In genomic region chr19:4729186-4729585, GRCm38 (mm10) we compare ENCODE assay signal across 19 mouse cellular contexts. TPM values are rescaled to one million over a fixed set of nuclear protein-coding genes. Genes with fewer than 3 reads are reported as not detected.
"Had no signal": no experiment of that assay in that cellular context is flagged by ENCODE, and none has a peak within 500 bp of the region (broad histone marks: within the 10 kb centered on the region; RNA-seq: fewer than 3 reads in every experiment).

No protein-coding gene starts in this region.

- H3K4me1 ChIP-seq: neural tube, embryonic 12.5 days; neural tube, embryonic 13.5 days; neural tube, embryonic 15.5 days; stomach, embryonic 15.5 days had no signal

- DNase-seq: retina, postnatal 1 day; right cerebral cortex, adult 18-20 months; right cerebral cortex, postnatal 14 days; right cerebral cortex, postnatal 25 days; right cerebral cortex, postnatal 4 days; spleen, adult 18-20 months; thymus, adult 18-20 months; thymus, adult 2 months; thymus, postnatal 14 days; thymus, postnatal 25 days; thymus, postnatal 36 days; thymus, postnatal 4 days had no signal

- H3K4me2 ChIP-seq: neural tube, embryonic 12.5 days; neural tube, embryonic 13.5 days; neural tube, embryonic 15.5 days; stomach, embryonic 15.5 days had no signal

- H3K27me3 ChIP-seq: neural tube, embryonic 12.5 days; neural tube, embryonic 13.5 days; neural tube, embryonic 15.5 days; stomach, embryonic 15.5 days had no signal

- H3K9me3 ChIP-seq: neural tube, embryonic 12.5 days; neural tube, embryonic 13.5 days; neural tube, embryonic 15.5 days; stomach, embryonic 15.5 days had no signal

- H3K9ac ChIP-seq: neural tube, embryonic 12.5 days; neural tube, embryonic 13.5 days; neural tube, embryonic 15.5 days; stomach, embryonic 15.5 days had no signal

- H3K36me3 ChIP-seq: stomach, embryonic 15.5 days had no signal

- H3K27ac ChIP-seq: neural tube, embryonic 12.5 days; neural tube, embryonic 13.5 days; neural tube, embryonic 15.5 days; stomach, embryonic 15.5 days; stomach, postnatal 0 days had no signal

- H3K4me3 ChIP-seq: neural tube, embryonic 12.5 days; neural tube, embryonic 13.5 days; neural tube, embryonic 15.5 days; stomach, embryonic 15.5 days had no signal

RNA-seq across cellular contexts. Expression of gene Sptbn2, which starts 18.2 kb away (rescaled TPM):
- total RNA-seq: neutrophil, adult 5-6 weeks had no signal

RNA-seq across cellular contexts. Expression of gene Gm960, which starts 30.7 kb away (rescaled TPM):
- total RNA-seq: neutrophil, adult 5-6 weeks had no signal
- polyA plus RNA-seq: spleen, adult 2 months had no signal
